Mouse (Mus musculus) 416B (cell line): ENCODE data around the gene Epor.

Experiments
- DNase-seq: peaks from one replicate; pipeline ENCODE4 v3.0.0; 2011; ENCODE audit warnings: low read depth

Gene Epor

DNA sequence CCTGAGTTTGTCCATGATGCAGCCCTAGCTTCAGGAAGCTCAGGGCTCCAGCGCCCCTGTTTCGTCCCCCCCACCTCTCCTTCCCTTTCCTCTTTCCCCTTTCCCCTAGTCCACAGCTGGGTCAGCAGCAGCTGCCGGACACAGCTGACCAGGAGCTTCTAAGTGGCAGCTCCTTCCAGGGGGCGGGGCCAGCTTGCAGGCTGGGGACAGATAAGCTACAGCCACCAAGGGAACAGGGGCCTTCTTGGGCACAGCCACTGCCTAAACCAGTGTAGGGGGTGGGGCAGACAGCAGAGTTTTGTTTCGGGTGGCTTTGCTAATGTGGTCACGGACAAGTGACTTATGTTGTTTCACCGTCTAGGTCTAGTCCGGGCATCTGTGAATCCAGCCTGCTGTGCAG is at the start of gene Epor:
Gene Epor (minus strand): TSS at position 90 of the 400 bp plus-strand sequence.
- DNase-seq: peak; percentile 82

DNA sequence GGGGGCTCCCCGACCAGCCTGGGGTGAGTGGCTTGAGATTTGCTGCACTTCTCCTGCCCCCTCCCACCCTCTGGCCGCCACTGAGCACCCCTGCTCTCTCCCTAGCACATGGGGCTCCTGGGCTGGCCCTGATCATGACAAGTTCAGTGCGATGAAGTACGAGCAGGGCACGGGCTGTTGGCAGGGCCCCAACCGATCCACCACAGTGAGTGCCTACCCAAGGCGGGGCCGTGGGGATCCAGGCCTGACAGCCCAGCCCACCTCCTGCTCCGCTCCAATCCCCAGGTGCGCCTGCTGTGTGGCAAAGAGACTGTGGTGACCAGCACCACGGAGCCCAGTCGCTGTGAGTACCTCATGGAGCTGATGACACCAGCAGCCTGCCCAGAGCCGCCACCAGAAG is 49.4 kb upstream of the Epor start:
- DNase-seq: no peak

DNA sequence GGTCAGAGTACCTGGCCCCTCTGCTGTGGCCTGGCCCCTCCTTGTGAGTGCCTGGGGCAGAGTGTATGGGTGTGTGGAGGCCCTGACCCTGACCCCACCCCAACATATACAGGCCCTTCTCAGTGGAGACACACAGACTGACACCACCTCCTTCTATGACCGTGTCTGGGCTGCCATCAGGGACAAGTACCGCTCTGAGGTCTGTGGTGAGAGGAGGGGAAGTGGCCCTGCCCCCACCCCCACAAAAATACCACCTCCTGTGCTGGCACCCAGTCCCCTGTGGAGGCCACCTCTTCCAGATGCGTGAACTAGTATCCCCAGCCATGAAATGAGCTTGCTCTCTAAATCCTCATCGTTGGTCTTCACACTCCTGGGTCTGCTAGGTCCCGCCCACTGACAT is 47.7 kb upstream of the Epor start:
- DNase-seq: no peak

GRCm38 (mm10) chr9:22004546-22004945 is 41.2 kb upstream of the Epor start:
- no peak for DNase-seq

DNA sequence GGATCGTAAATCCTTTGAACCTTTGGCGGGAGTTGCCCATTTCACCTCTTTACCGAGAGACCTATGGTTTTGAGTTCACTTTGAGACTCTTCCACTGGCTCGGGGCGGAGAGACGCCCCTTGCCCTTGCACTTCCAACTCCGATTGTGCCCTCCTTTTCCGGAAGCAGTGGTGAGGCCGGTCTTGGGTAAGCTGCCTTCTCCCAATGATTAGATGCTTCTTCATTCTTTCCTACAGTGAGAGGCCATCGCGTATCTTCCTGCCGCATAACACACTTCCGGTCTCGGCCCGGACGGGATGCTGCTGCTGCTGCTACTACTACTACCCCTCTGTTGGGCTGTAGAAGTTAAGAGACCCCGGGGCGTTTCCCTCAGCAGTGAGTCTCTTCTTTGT is 39.9 kb upstream of the Epor start:
- peak; percentile 87 for DNase-seq

DNA sequence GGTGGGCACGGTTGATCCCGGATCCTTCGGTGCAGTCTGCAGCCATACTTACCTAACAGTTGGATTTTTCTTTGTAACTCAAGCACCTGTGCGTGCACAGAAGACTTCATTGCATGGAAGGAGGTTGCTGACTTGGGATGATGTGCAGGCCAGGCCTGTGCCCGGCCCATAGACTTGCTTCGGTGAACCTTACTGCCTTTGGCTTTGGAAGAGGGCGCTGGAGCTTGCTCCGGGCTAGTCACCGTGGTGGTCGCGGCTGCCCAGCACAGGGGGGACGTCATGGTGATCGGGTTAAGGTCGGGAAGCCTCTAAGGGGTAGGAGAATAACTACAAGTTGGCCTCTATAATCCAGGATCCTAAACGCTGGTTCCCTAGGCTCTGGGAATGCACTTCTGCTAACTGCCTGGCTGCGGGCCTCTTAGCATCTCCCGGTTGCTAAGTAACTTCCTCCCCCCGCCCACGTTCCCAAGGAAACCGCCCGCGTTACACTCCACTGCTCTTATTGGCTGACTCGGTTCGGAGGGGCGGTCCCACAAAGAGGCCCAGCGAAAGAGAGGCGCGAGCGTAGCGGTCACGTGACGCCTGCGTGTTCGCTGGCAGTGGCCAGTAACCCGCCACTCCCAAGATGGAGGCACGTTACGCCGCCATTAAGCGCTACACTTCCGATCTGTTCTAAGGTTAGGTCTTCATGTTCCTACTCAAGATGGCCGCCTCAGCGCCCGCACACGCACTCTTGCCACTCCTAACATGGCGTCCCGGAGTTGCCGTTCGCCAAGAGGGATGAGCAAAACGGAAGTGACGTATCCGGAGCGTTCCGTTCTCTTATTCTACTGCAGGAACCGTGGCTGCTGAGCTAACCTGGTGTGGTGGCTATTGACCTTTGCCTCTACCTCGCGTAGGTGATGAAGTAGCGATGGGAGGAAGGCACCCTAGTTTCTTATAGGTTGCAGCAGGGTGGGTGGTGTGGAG is 39.2 kb upstream of the Epor start, which contains the start of the genes Ccdc151 and Prkcsh:
Gene Ccdc151 (minus strand): TSS at position 441 of the 969 bp plus-strand sequence.
Gene Prkcsh (plus strand): TSS at position 613 of the 969 bp plus-strand sequence.
- peak; percentile 100 for DNase-seq

DNA sequence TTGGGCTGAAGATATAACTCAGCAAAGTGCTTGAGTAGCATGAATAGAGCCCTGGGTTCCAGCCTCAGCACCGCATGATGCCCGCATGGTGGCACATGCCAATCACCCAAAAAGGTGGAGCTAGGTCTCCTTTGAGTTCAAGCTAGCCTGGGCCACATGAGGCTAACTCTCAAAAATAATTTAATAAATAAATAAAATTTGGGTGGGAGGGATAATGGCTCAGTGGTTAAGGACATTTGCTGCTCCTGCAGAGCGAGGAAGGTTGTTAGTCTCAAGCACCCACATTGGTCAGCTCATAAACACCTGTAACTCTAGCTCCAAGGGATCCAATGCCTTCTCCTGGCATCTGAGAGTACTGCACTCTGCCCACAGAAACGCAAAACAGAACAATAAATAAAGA is 38.3 kb upstream of the Epor start:
- DNase-seq: no peak

GRCm38 (mm10) chr9:22000296-22000695 is 37.0 kb upstream of the Epor start:
- DNase-seq: no peak

- DNase-seq: no peak
Observed at GRCm38 (mm10) chr9:21996178-21996867, 33.0 kb upstream of the Epor start.

DNA sequence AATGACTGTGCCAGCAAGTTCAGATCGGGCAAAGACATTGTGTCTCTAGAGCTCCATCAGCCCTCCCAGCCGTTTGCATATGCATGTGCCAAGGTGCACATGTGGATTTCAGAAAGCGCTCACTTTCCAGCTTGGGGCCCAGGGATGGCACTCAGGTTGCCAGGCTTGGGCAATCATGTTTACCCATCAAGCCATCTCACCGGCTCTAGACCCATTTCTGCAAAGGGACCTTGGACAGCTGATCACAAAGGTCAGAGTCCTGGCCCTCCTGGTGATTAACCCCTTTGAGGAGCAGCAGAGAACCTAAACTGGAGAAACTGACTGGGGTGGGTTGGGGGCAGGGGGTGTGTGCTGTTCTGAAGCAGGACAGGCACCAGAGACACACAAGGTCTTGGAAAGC is 28.9 kb upstream of the Epor start:
- DNase-seq: no peak

- DNase-seq: no peak
Observed at GRCm38 (mm10) chr9:21989230-21990110, 26.2 kb upstream of the Epor start, which contains the start of gene Rgl3. TSS of gene Rgl3 (minus strand) at chr9:21989446.

GRCm38 (mm10) chr9:21988421-21989101 is 25.3 kb upstream of the Epor start:
- no peak for DNase-seq

DNA sequence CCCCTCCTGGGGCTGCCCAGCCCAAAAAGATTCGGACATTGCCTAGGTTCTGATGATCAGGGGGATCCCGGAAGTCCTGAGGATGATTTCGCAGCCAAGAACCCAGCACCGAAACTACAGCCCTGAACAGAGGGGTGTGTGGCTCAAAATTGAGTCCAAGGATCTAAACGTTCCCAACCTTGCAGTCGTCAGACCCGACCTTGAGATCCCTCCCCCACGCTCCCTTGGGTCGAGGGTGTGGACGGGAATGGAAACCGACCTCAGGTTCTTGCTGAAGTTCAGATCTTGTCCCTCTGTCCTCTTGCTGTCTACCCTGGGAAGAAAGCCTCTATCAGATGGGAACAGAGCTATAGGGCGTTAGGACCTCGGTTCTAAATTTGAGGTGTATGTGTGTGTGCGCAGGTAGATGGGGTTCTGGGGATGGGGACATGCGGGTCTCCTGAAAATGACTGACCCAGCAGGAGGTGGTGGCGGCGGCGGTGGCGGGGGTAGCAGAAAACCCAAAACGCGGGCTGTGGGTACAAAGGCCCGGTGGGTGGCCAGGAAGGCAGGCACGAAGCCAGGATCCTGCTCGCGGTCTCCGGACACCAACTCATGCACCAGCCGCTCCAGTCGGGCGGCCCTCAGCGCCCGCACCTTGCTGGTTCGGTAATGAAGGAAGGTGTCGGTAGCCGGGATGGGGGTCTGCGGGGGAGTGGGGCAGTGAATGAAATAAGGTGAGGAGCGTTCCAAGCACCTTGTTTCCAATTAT is 24.5 kb upstream of the Epor start:
- no peak for DNase-seq

- DNase-seq: no peak
Observed at GRCm38 (mm10) chr9:21983911-21984310, 20.6 kb upstream of the Epor start.

GRCm38 (mm10) chr9:21978398-21979128 is 15.3 kb upstream of the Epor start:
- DNase-seq: no peak

- peak; percentile 28 for DNase-seq
Observed at GRCm38 (mm10) chr9:21977972-21978371, 14.7 kb upstream of the Epor start.

GRCm38 (mm10) chr9:21977331-21977730 is 14.0 kb upstream of the Epor start:
- no peak for DNase-seq

DNA sequence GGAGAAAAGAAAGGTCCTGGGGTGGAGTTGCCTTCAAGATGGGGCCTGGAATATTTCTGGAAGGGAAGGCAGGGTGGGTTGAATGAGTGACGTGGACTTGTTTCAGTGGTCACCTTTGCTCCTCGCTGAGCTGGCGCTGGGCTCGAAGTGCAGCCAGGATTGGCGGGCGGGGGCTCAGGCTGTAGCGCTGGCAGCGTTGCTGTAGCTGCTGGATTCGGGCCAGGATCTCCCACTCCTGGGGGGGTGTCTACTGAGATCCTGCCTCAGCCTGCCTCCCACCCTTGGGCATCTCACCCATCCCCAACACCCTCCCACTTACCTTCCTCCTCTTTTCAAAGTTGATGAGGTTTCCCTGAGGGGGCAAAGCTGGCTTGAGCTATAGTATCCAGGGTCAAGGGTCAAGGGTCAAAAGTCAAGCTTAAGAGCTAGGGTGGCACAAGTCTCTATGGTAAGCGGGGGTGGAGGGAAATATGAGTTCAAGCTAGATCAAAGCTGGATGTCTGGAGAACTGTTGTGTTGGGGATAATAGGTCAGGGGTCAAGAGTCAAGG is 13.4 kb upstream of the Epor start:
- no peak for DNase-seq

DNA sequence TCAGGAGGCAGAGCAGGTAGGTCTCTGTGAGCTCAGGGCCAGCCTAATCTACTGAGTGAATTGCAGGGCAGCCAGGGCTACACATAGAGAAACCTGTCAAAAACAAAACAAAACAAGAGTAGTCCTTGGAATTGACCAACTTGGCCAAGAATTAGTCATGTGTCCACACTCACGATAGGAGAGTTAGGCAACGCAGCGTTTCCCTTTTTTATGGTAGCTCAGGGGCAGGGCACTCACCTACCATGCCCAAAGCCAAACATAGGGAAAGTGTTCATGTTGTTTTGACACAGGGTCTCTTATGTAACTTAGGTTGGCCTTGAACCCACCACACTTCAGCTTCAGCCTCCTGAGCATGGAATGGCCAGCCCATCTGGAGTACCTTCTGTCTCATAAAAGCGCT is 6.0 kb upstream of the Epor start:
- DNase-seq: peak; percentile 51

DNA sequence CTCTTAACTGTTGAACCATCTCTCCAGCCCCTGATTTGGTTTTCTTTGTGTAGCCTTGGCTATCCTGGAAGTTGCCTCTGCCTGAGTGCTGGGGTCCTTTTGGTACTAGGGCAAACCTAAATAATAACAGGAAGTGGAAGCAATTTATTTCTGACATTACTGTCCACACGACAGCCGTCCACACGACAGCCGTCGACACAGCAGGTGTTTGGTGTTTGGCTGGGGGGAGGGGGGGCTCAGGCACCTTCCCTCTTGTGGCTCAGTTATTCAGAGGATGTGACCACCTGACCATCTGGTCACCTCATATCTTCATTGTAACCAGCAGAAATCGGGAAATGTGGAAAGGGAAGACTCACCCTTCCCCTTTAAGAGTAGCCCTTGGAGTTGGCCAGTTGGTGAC is 5.6 kb upstream of the Epor start:
- no peak for DNase-seq
